Comparison of ENCODE assay signal across 7 mouse cellular contexts in genomic region chr9:40800675-40801612, GRCm38 (mm10). TPM values are rescaled to one million over a fixed set of nuclear protein-coding genes. Genes with fewer than 3 reads are reported as not detected.
DNase-seq lines count a peak whose midpoint lies in the region; ATAC-seq lines count a peak whose summit lies in the region.

Gene Hspa8, plus strand, starts transcription at chr9:40800984.

- H3K36me3 ChIP-seq in embryonic facial prominence, embryonic 12.5 days = peaks cover 17% of the 10 kb centered on the region
- peaks cover 5% of the 10 kb centered on the region; the same call in 1 of the 2 replicates for H3K36me3 ChIP-seq in limb, embryonic 11.5 days (ENCODE audit: control insufficient read depth, insufficient read depth, low read length)
- peaks cover 36% of the 10 kb centered on the region for H3K36me3 ChIP-seq in midbrain, embryonic 14.5 days (ENCODE audit: control insufficient read depth, insufficient read depth, low read length)

- H3K27me3 ChIP-seq in embryonic facial prominence, embryonic 12.5 days = no peaks in the 10 kb centered on the region
- H3K27me3 ChIP-seq in limb, embryonic 11.5 days (ENCODE audit: control insufficient read depth, insufficient read depth, low read length) = no peaks in the 10 kb centered on the region
- H3K27me3 ChIP-seq in midbrain, embryonic 14.5 days (ENCODE audit: control insufficient read depth, insufficient read depth, low read length) = no peaks in the 10 kb centered on the region

- peak; percentile 100 for DNase-seq in adrenal gland, postnatal 25 days
- peak; percentile 100 for DNase-seq in heart, adult 11 months
- DNase-seq in kidney, adult 18-20 months = peak; percentile 100
- peak; percentile 100 for DNase-seq in limb, embryonic 11.5 days (ENCODE audit: low spot score)
- DNase-seq in midbrain, embryonic 14.5 days = peak; percentile 100
- DNase-seq in spleen, adult 18-20 months = peak; percentile 100

- peak within 1 kb of the TSS; percentile 66 for H3K4me2 ChIP-seq in embryonic facial prominence, embryonic 12.5 days (replicated peaks)
- peak within 1 kb of the TSS; percentile 64 for H3K4me2 ChIP-seq in limb, embryonic 11.5 days (ENCODE audit: low read depth, severe bottlenecking)
- H3K4me2 ChIP-seq in midbrain, embryonic 14.5 days (ENCODE audit: low read length) = peak within 1 kb of the TSS; percentile 88

- peaks cover 30% of the 10 kb centered on the region for H3K4me1 ChIP-seq in embryonic facial prominence, embryonic 12.5 days
- peaks cover 4% of the 10 kb centered on the region for H3K4me1 ChIP-seq in limb, embryonic 11.5 days (ENCODE audit: control insufficient read depth, insufficient read depth, low read length)
- peaks cover 19% of the 10 kb centered on the region for H3K4me1 ChIP-seq in midbrain, embryonic 14.5 days (ENCODE audit: control insufficient read depth, insufficient read depth, low read length)

- no peaks in the 10 kb centered on the region for H3K9me3 ChIP-seq in embryonic facial prominence, embryonic 12.5 days
- no peaks in the 10 kb centered on the region for H3K9me3 ChIP-seq in limb, embryonic 11.5 days (ENCODE audit: control insufficient read depth, low read length)
- H3K9me3 ChIP-seq in midbrain, embryonic 14.5 days (ENCODE audit: control insufficient read depth, low read length) = no peaks in the 10 kb centered on the region

- H3K4me3 ChIP-seq in embryonic facial prominence, embryonic 12.5 days = peak within 1 kb of the TSS; percentile 86
- H3K4me3 ChIP-seq in limb, embryonic 11.5 days (ENCODE audit: low read depth, low read length) = peak within 1 kb of the TSS; percentile 99
- H3K4me3 ChIP-seq in midbrain, embryonic 14.5 days (replicated peaks; ENCODE audit: low read depth, low read length) = peak within 1 kb of the TSS; percentile 96

- peak within 1 kb of the TSS; percentile 91 for H3K9ac ChIP-seq in embryonic facial prominence, embryonic 12.5 days
- peak within 1 kb of the TSS; percentile 99 for H3K9ac ChIP-seq in limb, embryonic 11.5 days (ENCODE audit: low read length)
- H3K9ac ChIP-seq in midbrain, embryonic 14.5 days (replicated peaks; ENCODE audit: low read length) = peak within 1 kb of the TSS; percentile 99

- peak within 1 kb of the TSS; percentile 95 for H3K27ac ChIP-seq in embryonic facial prominence, embryonic 12.5 days
- H3K27ac ChIP-seq in limb, embryonic 11.5 days (replicated peaks; ENCODE audit: low read depth, low read length) = peak within 1 kb of the TSS; percentile 94
- peak within 1 kb of the TSS; percentile 100 for H3K27ac ChIP-seq in midbrain, embryonic 14.5 days (replicated peaks; ENCODE audit: low read depth, low read length)

- WGBS in embryonic facial prominence, embryonic 12.5 days = under 1% methylated on average over 78 of the region's 83 CpGs
- WGBS in limb, embryonic 11.5 days = under 1% methylated on average over 76 of the region's 83 CpGs
- under 1% methylated on average over 81 of the region's 83 CpGs for WGBS in midbrain, embryonic 14.5 days

- ATAC-seq in embryonic facial prominence, embryonic 12.5 days (ENCODE audit: insufficient number of reproducible peaks, insufficient read depth, low FRiP score, low TSS enrichment) = peak; percentile 97
- ATAC-seq in limb, embryonic 11.5 days (ENCODE audit: insufficient number of reproducible peaks, low FRiP score, low TSS enrichment, low read depth) = peak; percentile 97
- ATAC-seq in midbrain, embryonic 14.5 days (ENCODE audit: low FRiP score, low TSS enrichment) = peak; percentile 96

RNA-seq across cellular contexts. Expression of gene Hspa8, which starts in this region (rescaled TPM):
- total RNA-seq in adrenal gland, postnatal 25 days (2021) = 1,395 and 2,721 TPM in 2 replicates
- 2,550 and 2,595 TPM in 2 replicates for polyA plus RNA-seq in embryonic facial prominence, embryonic 12.5 days (2016; fragmentation: Nextera tagmentation; extraction: Ambion mirVana)
- 3,724 and 3,791 TPM in 2 replicates for polyA plus RNA-seq in limb, embryonic 11.5 days (2014; fragmentation: Nextera tagmentation; extraction: Ambion mirVana)
- polyA plus RNA-seq in midbrain, embryonic 14.5 days (2014; fragmentation: Nextera tagmentation; extraction: Ambion mirVana) = 2,437 and 3,041 TPM in 2 replicates

Comparison
In these comparisons a context has a peak if more than half of its experiments do, and no peak if none do; other contexts are left out.
1. Peak in every context shown above with its lines: DNase-seq, ATAC-seq, H3K4me3 ChIP-seq and H3K27ac ChIP-seq.